Mouse (Mus musculus): ENCODE data around the gene Acbd6. TPM values are rescaled to one million over a fixed set of nuclear protein-coding genes. Genes with fewer than 3 reads are reported as not detected.
A peak's percentile ranks its signal among the peaks of the same experiment; 100 is the strongest.

The Acbd6 gene
- total RNA-seq, 2 experiments from 2014 or later, result 9.3 to 20.9 TPM

DNA sequence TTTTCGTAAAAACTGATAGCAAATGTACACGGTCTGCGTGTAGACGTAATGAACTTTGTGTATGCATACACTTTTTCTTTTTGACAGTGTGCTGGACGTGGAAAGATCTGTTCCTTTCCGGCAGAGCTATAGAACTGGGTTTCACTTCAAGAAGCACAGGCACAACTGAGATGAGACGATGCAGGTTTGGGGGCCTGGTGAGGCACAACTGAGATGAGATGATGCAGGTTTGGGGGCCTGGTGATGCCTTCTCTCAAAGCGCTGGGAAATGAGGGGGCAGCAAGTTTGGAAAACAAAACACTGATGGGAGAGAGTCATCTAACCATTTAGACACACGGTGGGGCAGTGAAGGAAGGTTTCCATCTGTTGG, 293 bp upstream of the Acbd6 start:
- peak; percentile 5; the same call in 1 of the 2 replicates for ATAC-seq (ENCODE audit: poor library complexity, severe bottlenecking)

DNA sequence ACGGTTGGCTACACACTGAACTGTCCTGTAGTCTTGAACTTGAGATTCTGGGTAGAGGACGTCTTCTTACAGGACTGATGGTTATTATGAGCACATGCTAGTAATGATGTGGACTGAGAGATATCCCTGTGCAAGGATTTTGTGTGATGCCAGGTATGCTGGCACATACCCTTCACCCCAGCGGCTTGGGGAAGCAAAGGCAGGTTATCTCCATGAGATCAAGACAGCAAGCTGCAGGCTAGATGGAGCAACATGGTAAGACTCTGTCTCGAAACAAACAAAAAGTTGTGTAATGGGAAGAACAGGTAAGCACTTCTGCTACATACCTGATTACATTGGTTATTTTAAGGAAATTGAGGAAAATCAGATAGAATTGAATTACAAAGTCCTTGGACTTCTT, 2.1 kb downstream of the Acbd6 start:
- ATAC-seq (ENCODE audit: poor library complexity, severe bottlenecking), result no peak

DNA sequence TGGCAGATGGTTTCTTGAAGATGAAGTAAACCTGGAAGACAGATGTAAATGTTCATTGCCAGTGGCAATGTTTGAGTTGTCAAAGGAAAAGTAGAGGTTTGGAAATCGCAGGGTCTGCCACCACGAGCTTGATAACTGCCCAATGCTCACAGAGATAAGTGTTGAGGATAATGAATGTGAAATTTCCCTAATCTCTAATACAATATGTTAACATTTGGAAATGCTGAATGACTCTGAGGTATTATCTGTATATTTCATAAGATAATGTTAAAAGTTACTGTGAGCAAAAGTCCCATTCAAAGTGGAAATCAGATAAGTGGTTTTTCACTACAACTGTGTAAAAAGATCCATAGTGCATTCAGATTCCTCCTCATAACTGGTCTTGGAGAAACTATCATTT, 2.8 kb downstream of the Acbd6 start:
- ATAC-seq (ENCODE audit: poor library complexity, severe bottlenecking), result no peak

DNA sequence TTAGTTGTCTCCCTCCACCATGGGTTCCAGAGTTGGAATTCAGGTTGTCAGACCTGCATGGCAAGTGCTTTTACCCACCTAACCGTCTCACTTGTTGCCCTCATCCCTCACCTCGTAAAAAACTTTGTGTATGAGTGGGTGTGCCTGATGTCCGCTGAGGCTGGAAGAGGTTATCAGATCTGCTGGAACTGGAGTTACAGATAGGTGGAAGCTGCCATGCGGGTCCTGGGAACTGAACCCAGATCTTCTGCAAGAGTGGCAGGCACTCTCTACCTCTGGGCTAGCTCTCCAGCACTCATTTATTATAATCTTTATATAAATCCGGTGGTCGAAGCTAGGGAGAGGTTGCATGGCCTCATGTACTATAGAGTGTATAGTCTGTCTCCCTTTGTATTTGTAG, 4.3 kb downstream of the Acbd6 start:
- no peak for ATAC-seq (ENCODE audit: poor library complexity, severe bottlenecking)

DNA sequence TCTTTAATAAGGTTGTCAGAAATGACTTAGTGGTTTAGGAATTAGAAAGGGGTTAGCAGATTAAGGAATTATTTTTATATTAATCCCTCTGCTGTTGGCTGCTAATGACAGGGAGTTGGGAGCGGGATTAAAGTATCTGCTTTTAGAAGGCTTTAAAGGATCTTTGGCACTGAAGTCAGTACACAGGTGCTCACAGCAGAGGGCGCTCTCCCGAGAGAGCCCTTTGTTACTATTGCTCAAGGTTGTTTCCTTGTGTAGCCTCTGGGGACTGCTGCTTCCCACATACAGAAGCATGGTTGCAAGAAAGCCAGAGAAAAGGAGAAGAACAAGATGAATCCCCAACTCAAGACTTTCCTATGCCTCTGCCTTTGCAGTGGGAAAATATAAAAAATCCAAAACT, 6.8 kb downstream of the Acbd6 start:
- peak; percentile 98 for ATAC-seq (ENCODE audit: poor library complexity, severe bottlenecking)

DNA sequence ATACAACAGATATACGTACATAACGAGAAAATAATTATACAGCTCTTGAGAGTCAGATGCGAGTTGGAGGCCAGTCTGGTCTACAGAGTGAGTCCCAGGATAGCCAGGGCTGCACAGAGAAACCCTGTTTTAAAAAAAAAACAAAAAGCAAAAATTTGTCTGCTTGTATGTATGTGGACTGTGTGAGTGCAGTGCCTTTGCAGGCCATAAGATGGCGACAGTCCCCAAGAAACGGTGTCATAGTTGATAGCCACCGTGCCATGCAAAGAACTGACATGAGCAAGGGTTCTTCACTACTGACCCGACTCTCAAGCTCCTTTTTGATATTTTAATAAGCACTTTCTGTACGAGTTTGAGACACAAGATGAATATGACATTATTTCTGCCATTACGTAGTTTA, 10.2 kb downstream of the Acbd6 start:
- no peak; the same call in 1 of the 2 replicates for ATAC-seq (ENCODE audit: poor library complexity, severe bottlenecking)

DNA sequence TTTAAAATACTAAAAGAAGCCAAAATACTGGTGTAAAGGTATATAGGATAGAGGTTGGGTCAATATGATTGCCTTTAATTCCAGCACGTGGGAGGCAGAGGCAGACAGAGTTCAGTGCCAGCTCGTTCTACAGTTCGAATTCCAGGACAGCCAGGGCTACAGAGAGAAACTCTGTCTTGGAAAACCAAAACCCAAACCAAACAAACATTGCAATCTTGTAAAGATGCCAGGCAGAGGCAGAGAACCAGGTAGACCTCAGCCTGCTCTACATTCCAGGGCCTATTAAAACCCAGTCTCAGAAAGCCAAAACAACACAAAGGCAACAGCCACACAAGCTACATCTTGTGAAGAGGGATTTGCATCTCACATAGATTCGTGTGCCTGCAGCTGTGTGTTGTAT, 11.4 kb downstream of the Acbd6 start:
- ATAC-seq (ENCODE audit: poor library complexity, severe bottlenecking), result no peak

DNA sequence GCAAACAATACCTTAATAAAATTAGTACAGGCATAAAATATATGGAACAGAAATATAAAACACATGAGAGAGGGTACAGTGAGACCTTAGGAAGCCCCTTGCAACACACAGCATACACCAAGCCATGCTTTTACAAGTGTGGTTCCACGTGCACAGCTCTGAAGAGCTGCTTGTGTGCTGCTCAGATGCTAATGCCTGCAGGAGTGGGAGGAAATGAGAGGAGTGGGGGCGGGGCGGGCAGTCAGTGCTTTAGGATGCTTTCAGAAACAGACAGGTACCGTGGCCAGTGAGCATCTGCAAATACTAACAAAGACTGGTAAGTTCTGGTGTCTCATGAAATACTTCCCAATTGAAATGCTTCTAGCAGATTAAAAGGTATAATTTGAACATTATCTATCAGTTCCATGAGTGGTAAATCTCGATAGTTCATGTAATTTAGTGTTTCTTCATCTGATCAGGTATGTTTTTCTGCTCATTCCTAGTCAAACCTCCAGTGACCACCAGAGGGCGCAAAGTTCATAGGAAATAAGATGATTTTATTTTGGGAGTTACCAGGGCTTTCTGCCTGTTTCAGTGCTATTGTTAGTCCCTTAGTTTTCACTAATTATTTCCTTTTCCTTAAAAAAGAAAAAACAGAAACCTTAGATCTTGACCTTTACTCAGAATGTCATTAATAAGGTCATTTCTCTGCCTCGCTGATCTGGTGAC, 17.2 kb downstream of the Acbd6 start:
- no peak for ATAC-seq (ENCODE audit: poor library complexity, severe bottlenecking)

DNA sequence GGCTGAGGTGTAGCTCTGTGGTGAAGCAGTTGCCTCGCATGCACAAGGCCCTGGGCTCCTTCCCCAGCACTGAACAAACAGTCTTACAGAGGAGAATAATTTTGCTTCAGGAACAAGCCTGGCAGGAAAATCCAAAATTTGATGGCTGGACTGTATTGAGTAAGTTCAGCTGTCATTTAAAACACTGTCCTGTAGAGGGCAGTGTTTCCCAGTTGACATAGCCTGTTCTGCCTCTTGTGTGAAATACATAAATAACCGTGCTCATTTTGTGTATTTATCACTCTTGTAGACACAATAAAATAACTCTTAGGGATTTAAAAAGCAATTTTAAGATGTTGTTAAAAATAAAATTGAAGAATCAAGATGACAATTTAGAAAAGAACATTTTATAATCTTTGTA, 18.5 kb downstream of the Acbd6 start:
- ATAC-seq (ENCODE audit: poor library complexity, severe bottlenecking), result peak; percentile 71

DNA sequence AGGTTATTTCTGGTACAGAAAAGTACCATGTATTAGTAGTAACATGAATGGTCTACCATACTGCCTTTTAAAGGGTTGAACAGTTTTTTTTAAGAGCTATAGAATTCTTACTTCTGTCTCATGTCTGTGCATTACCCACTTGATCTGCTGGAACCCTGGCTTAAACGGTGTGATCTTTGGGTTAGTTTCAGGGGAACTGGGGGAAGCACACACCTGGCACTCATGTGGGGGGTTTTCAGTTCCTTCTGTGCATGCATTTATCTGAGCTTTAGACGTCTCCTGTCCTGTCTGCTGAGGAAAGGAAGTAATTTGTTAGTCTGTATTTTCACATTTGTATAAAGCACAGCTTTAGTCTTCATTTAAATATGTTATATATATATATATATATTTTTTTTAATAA, 19.4 kb downstream of the Acbd6 start:
- ATAC-seq (ENCODE audit: poor library complexity, severe bottlenecking), result no peak

DNA sequence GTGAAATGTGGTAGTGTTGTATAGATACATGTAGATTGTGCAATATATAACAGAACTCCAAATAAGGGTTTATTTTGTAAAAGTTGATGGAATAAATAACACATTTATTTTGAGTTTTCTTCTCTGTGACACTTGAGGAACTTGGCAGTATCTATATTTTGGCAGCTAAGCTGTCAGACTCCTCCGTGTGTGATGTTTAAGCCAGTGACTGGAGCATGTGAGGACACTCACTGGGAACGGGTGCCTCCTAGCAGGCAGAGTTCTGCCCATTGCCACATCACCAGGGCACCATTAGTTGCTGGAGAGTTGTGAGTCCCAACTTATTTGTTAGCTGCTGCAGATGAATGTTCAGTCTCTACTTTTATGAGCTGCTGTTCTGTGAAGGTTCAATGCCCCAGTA, 30.0 kb downstream of the Acbd6 start:
- ATAC-seq (ENCODE audit: poor library complexity, severe bottlenecking), result no peak

DNA sequence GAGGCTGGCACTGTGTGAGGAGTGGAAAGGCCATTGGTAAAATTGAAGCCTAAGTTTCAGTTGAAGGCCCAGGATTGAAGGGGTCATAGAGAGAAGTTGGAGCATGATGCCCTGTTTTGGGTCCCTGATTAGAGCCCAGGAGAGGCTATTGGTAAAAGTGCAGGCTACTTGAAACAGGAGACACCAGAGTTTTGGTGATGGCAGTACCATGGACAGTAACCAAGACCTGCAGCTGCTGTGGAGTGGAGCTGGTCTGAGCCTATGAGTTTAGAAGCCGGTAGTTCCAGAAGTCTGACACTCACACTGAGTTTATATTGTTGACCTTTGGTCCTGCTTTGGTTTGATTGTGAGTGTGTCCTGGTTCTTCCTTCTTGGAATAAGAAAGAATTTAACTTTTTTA, 36.2 kb downstream of the Acbd6 start:
- ATAC-seq (ENCODE audit: poor library complexity, severe bottlenecking), result no peak

DNA sequence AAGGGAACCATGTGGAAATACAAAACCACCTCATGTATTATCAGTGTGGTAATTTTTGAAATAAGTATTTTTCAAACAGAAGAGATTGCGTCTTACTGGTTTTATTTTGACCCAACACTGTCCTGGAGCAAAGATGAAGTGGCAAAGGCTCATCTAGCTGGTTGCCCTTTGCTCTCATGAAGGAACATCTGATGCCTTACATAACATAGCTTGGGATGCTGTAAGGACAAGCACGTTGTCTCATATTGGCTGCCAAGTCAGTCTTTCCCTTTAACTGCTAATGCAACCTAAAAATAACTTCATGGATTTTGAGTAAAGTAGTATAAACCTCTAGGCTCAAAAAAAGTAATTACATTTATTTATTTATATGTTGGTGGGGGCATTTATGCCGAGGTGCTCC, 38.7 kb downstream of the Acbd6 start:
- no peak for ATAC-seq (ENCODE audit: poor library complexity, severe bottlenecking)

DNA sequence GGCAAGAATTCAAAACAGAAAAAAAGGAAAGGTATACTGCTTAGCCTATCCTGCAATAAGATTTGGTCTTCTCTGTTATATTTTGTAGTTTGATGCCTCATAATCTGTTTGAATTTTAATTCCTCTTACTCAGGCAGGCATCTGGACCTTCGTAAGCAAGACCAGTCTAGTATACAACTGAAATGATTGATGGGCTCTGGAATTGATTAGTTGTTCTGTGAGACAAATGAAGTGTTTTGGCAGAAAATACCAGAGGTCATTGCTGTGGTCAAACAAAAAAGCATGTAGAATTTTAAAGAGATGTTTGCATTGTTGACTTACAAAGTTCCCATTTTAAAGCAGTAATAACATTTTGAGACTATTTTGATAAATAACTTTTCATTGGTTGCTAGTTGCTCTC, 46.8 kb downstream of the Acbd6 start:
- no peak for ATAC-seq (ENCODE audit: poor library complexity, severe bottlenecking)

DNA sequence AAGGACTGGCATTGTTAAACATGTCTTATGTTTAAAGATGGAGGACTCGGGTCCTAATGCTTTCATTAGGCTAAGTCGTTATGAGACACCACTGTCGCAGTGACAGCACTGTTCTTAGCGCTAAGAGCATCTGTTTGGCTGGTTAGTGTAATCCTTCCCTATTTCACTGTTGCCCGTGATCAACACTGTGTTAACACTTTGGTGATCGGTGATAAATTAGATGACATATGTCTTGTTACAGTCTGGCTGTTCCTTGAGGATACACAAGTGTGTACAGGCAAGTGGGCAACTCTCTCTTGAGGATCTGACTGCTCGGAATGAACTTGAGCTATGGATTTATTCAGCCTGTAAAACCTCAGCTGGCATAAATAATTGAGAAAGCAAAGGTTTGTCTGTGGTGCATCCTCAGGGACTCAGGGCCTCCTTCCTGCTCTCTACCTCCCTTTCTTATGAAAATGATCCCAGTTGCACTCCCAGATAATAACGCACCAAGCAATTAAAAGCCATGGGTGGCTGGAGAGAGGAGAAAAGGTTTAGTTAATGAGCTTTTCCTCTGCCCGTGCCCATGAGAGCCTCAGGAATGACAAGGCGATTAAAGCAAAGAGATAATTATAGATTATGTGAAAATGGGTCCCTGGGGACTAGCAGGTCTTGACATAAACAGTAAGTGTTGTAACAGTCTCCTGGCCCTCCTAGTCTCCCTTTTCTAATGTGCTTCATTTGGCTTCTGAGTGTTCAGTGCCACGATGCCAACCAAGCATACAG, 47.7 kb downstream of the Acbd6 start:
- ATAC-seq (ENCODE audit: poor library complexity, severe bottlenecking), result no peak

DNA sequence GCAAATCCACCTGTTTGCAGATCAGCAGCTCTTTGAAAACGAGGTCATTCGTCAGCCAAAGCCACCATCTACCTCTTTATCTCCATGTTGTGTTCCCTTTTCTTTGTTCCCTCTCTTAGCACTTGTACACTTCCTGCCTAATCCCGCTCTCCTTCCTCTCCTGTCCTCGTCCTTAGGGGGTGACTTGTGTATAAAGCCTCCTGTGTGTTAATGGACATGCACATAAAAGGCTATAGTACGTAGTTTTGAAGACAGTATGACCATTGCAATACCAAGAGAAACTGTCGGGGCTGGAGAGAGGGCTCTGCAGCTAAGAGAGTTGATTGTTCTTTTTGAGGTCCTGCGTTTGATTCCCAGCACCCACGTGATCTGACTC, 48.2 kb downstream of the Acbd6 start:
- no peak for ATAC-seq (ENCODE audit: poor library complexity, severe bottlenecking)

DNA sequence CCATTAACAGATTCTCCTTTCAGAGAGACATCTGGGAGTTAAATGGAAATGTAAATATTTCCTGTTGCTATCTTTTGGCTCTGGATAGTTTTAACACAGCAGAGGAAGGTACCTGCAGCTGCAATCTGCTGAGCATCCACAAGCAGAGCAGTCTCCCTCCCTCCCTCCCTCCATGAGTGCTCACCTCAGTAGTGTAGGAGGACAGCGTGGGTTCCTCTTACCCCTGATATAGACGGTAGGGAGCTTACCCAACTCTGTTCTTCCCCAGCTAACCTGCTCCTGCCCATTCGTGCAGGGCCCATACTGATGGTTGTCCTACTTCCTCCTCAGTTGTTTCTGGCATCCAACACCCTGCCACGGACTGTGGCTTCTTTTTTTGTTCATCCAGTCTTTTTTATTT, 50.6 kb downstream of the Acbd6 start:
- ATAC-seq (ENCODE audit: poor library complexity, severe bottlenecking), result no peak

DNA sequence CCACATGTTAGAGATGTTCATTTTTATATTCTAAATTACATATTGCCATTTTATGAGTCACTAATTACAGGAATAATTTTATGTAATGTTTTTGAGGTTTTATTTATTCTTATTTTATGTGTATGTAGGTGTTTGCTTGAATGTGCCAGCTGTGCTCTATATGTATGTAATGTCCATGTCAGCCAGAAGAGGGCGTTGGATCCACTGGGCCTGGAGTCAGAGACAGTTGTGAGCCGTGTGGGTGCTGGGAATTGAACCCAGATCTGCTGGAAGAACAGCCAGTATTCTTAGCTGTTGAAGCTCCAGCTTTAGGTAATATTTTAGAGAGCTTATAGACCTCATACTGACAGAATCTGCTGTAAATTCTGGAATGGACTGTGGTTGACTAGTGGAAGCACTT, 56.5 kb downstream of the Acbd6 start:
- ATAC-seq (ENCODE audit: poor library complexity, severe bottlenecking), result no peak

DNA sequence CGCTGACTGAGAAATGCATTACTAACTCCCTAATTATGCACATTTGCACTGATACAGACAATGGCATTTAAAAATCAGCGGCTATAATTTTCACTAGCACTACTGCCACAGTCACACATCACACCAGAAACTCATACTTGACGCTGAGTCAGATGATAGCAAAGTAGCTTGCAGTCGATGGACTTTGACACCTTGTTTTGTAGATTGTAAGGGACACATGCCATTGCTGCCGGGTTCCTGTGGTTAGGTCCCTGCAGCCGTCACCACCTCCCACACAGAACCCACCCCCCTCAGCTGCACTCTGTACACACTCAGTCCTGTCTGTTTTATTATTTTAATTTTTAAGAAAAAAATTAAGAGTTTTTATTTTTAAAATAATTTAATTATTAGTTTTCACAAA, 63.2 kb downstream of the Acbd6 start:
- ATAC-seq (ENCODE audit: poor library complexity, severe bottlenecking), result no peak

DNA sequence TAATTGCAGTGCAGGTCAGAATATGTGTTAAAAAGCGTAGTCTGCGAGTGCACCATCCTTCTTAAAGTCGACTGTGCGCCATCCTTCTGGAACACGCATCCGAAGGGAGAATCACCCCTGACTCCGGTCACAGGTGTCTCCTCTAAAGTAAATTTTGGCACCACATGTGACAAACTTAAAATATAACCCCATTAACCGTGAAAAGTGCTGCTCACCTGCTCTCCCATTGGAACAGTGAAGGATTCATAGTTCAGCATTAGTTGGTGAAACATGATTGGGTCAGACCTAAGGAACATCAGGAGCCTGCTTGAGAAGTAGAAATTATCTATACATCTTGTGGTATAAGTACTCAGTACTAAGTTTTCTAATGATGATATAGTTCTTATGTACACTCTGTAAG, 65.3 kb downstream of the Acbd6 start:
- ATAC-seq (ENCODE audit: poor library complexity, severe bottlenecking), result no peak

DNA sequence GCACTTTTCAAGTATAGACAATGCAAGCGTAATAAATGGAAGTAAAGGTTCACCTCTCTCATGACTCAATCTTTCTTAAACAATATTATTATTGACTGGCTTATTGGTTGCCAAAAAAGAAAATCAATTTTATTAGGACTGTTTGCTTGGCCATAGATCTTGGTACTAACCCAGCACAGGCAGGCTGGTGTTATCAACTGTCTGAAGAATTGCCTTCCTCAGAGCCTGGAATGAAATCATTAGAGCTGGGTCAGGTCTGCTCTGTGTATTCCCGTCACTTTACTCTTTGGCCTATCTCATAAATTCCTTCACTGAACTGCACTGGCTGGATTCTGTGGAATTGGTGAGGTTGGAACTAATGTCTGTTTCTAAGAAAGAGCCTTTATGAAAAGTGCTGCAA, 69.8 kb downstream of the Acbd6 start:
- ATAC-seq (ENCODE audit: poor library complexity, severe bottlenecking), result no peak

DNA sequence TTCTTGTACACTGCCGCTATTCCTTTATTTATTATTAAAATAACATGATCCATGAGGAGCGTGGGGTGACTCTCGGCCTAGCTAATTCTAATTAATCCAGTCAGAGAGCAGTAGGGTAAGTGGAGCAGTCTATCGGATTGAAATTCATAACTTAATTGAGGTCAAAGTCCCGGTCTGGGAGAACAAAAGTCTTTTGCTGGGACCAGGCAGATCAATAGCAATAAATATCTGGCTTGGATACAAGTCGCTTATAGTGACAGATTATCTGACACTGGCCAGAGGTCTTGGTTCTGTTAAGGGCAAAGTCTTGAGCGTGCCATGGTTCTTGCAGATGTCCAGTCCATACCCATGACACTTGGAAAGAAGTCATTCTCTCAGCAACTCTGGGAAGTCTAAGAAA, 78.7 kb downstream of the Acbd6 start:
- ATAC-seq (ENCODE audit: poor library complexity, severe bottlenecking), result no peak

DNA sequence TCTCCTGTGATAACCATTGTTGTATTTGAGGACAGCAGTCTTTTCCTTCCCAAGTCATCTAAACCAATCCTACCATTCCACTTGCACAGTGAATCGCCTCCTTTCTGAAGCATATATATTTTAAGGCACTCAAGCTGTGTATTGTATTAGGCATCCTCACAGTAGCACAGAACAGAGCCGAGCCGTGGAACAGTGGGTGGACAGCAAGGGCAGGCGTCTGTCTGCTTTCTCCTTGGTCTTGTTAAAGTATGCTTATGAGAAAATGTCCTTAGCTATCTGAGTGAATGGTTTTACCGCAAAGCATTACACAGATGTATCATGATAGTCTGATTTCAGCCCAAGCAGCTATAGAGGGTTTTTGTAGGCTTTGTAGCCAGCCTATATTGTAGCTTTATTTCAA, 87.9 kb downstream of the Acbd6 start:
- ATAC-seq (ENCODE audit: poor library complexity, severe bottlenecking), result no peak

All from megakaryocyte, adult 5-6 weeks (primary cell).